In the genomic region with DNA sequence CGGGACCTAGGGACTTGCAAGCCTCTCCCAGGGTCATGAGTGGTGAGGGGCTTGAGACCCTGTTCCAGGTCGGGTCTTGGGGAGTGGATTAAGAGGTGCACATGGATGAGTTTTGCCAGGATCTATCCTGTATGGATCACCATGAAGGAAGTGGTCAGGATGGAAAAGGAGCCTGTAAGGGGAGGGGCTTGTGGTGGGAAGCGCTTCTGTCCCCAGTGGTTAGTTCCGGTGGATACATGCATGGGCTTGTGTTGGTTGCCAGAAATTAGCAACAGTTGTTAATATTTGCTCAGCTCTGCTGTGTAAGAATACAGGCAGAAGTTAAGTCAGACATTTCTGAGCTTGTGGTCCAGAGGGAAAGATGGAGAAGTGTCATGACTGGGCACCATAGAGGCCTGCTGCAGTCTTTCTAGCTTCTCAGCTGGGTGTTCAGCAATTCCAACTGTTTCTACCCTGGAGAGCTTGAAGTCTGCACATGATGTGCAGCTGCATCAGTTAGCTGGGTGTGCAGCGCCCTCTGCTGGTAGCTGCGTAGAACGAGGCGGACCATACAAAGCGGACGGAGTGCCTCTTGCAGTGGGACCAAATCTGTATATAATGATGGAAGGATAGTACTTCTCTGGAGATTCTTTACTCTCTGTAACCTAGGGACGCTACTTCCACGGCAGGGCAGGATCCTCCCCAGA, we compare ENCODE assay signal across 8 mouse cellular contexts. TPM values are rescaled to one million over a fixed set of nuclear protein-coding genes. Genes with fewer than 3 reads are reported as not detected.
DNase-seq lines count a peak whose midpoint lies in the region; ATAC-seq and TF ChIP-seq lines count a peak whose summit lies in the region.

No protein-coding gene starts in this region.

- H3K27ac ChIP-seq in ES-E14 (ENCODE audit: insufficient read depth, low read depth, low read length, poor library complexity, severe bottlenecking), result no peak overlapping the region
- H3K27ac ChIP-seq in forebrain, embryonic 13.5 days, result 0 out of 2 replicates have a peak overlapping the region, but pooled peaks have one; percentile 3

- H3K9ac ChIP-seq in ES-E14 (ENCODE audit: insufficient read depth, low read depth, low read length, poor library complexity, severe bottlenecking), result no peak overlapping the region; the same call in 1 of the 2 replicates
- no peak overlapping the region for H3K9ac ChIP-seq in forebrain, embryonic 13.5 days

- in situ Hi-C loops in ES-E14 (cut with MboI; ENCODE audit: low sequenced_read_pairs in 2 of 2, unreplicated experiment in 2 of 2), result no loop called here

- 33% methylated on average over 12 of the region's 12 CpGs for WGBS in forebrain, embryonic 13.5 days
- WGBS in lung, adult 2 months, result 38% methylated on average over 12 of the region's 12 CpGs

- no peak overlapping the region for H3K4me3 ChIP-seq in ES-E14 (ENCODE audit: insufficient read depth in 1 of 2, low read depth in 1 of 2, low read length in 2 of 2, poor library complexity in 1 of 2, severe bottlenecking in 1 of 2)
- no peak overlapping the region for H3K4me3 ChIP-seq in forebrain, embryonic 13.5 days
- no peak overlapping the region for H3K4me3 ChIP-seq in lung, adult 2 months (replicated peaks; ENCODE audit: extremely low read depth, low read depth, low read length)

- H3K9me3 ChIP-seq in ES-E14 (ENCODE audit: control insufficient read depth, insufficient read depth, low read depth, low read length), result no peaks in the 10 kb centered on the region
- H3K9me3 ChIP-seq in forebrain, embryonic 13.5 days (replicated peaks), result no peaks in the 10 kb centered on the region

- TF ChIP-seq CTCF in lung, adult 2 months (IDR thresholded peaks at IDR 0.05; ENCODE audit: insufficient read depth, low read length), result peak; percentile 98

- intact Hi-C loops in heart, postnatal 36 days (cut with DNase I), result loop anchor here (10.0 kb wide), 1 partner anchor 296 kb away; no protein-coding TSS in a partner anchor

- no peak for TF ChIP-seq POLR2A in lung, adult 2 months (IDR thresholded peaks at IDR 0.05; ENCODE audit: borderline replicate concordance, extremely low read depth, low read depth, low read length)

- no peaks in the 10 kb centered on the region for H3K27me3 ChIP-seq in forebrain, embryonic 13.5 days

- peaks cover 2% of the 10 kb centered on the region; the same call in 1 of the 2 replicates for H3K36me3 ChIP-seq in ES-E14 (ENCODE audit: control insufficient read depth, insufficient read depth, low read length, poor library complexity, severe bottlenecking)
- peaks cover 86% of the 10 kb centered on the region for H3K36me3 ChIP-seq in forebrain, embryonic 13.5 days (ENCODE audit: poor library complexity, severe bottlenecking)

- DNase-seq in ES-E14 (ENCODE audit: low read depth, low spot score), result peak; percentile 83
- DNase-seq in heart, postnatal 36 days, result peak; percentile 78 to 84
- peak; percentile 85 for DNase-seq in layer of hippocampus, adult 11-12 months (ENCODE audit: low spot score)
- DNase-seq in lung, adult 2 months, result peak; percentile 75
- peak; percentile 94 for DNase-seq in testis, postnatal 10 days (ENCODE audit: low spot score)

- peaks cover 0 to 11% of the 10 kb centered on the region in 2 experiments; a peak in 1 of 4 replicates for H3K4me1 ChIP-seq in ES-E14 (ENCODE audit: control insufficient read depth in 2 of 2, insufficient read depth in 2 of 2, low read length in 2 of 2, poor library complexity in 1 of 2)
- H3K4me1 ChIP-seq in forebrain, embryonic 13.5 days, result peaks cover 6% of the 10 kb centered on the region
- no peaks in the 10 kb centered on the region for H3K4me1 ChIP-seq in lung, adult 2 months (ENCODE audit: control insufficient read depth, insufficient read depth, low read length)

- H3K4me2 ChIP-seq in forebrain, embryonic 13.5 days, result no peak overlapping the region

- ATAC-seq in cerebellum, adult (ENCODE audit: insufficient number of reproducible peaks, low FRiP score, low TSS enrichment), result peak; percentile 72
- peak; percentile 80 for ATAC-seq in forebrain, embryonic 13.5 days
- peak; percentile 60; the same call in 1 of the 2 replicates for ATAC-seq in neutrophil, adult 5-6 weeks (ENCODE audit: extremely low read depth, insufficient number of reproducible peaks, low FRiP score, poor library complexity, severe bottlenecking)

TF ChIP-seq in ES-E14, 5 proteins besides CTCF, POLR2A, EP300 and RAD21:
- no peak for TF ChIP-seq CHD2 (IDR thresholded peaks at IDR 0.05; ENCODE audit: low read depth, low read length)
- peak; percentile 44; the same call in 1 of the 2 replicates for TF ChIP-seq ZC3H11A (IDR thresholded peaks at IDR 0.05; ENCODE audit: borderline replicate concordance, low read depth, low read length)
- TF ChIP-seq ZNF384 (IDR thresholded peaks at IDR 0.05; ENCODE audit: low read depth, low read length), result no peak
TF ChIP-seq in ES-E14: peak in this region for 1.

RNA-seq across cellular contexts. Expression of a gene that starts 25.8 kb away (rescaled TPM):
- total RNA-seq in ES-E14 (2012; rRNA removed), result 6.8 and 8.8 TPM in 2 replicates
- polyA plus RNA-seq in forebrain, embryonic 13.5 days (2015; fragmentation: Nextera tagmentation; extraction: Ambion mirVana), result 64.2 and 70.4 TPM in 2 replicates
- total RNA-seq in heart, postnatal 36 days (2021), result 1 to 10 TPM; 4.4 to 5.3 TPM
- polyA plus RNA-seq in lung, adult 2 months (2012; rRNA removed), result 6.6 and 12.2 TPM in 2 replicates
- 7.1 and 10.9 TPM in 2 replicates for total RNA-seq in neutrophil, adult 5-6 weeks (2017)

RNA-seq across cellular contexts. Expression of a gene that starts 35.9 kb away (rescaled TPM):
- total RNA-seq in ES-E14 (2012; rRNA removed), result 44.4 and 54.8 TPM in 2 replicates
- polyA plus RNA-seq in forebrain, embryonic 13.5 days (2015; fragmentation: Nextera tagmentation; extraction: Ambion mirVana), result 17.0 and 18.1 TPM in 2 replicates
- 10 to 100 TPM; 24.0 to 28.1 TPM for total RNA-seq in heart, postnatal 36 days (2021)
- 6.4 and 6.5 TPM in 2 replicates for polyA plus RNA-seq in lung, adult 2 months (2012; rRNA removed)
- total RNA-seq in neutrophil, adult 5-6 weeks (2017), result 53.3 and 62.8 TPM in 2 replicates
